Mouse (Mus musculus) right cerebral cortex, postnatal 36 days (tissue): ENCODE data around the gene Eef2kmt.
A peak's percentile ranks its signal among the peaks of the same experiment; 100 is the strongest.

Experiments
- DNase-seq, 2 experiments: peaks; one replicate each; pipeline ENCODE4 v3.0.0; 2022; ENCODE audit warnings: low spot score in 2 of 2, mixed read lengths in 1 of 2

The Eef2kmt gene

DNA sequence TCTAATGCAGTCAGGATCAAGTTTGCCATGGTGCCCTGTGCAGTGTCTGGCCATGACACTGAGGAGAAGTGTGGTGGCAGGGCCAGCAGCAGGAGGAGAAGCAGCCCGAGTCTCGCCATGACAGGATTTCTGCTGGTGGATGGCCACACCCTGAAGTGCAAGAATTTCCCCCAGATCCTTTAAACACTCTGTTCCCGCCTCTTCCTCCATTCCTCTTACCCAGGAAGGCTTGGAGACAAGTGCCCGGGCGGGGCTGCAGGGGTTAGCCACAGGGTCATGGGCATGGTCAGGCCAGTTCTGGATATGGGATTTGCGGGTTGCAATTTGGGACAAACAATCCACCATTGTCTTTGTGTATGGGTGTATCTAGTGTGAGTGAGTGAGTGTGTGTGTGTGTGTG lies 33.6 kb downstream of the Eef2kmt start, which contains the start of gene AU021092:
AU021092 (minus strand) TSS at position 160 of the 400 bp plus-strand sequence.
- DNase-seq = no peak

DNA sequence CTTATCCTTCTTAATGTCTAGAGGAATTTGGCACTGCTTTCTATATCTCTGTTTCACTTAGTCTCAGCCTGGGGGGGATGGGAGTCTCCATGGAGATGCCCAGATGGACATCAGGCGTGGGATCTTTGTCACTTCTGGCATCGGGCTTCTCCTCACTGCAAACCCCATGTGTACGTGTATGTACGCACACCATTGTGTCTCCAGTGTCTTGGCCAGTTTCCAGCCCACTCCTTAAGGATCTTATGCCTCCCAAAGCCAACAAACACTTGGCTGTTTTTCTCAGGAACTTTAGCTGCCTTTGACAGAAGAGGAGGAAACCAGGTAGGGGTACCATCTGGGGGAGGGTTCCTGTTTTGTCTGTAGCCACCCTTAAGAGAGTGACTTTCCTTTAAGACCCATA lies 34.4 kb downstream of the Eef2kmt start:
- DNase-seq = no peak

DNA sequence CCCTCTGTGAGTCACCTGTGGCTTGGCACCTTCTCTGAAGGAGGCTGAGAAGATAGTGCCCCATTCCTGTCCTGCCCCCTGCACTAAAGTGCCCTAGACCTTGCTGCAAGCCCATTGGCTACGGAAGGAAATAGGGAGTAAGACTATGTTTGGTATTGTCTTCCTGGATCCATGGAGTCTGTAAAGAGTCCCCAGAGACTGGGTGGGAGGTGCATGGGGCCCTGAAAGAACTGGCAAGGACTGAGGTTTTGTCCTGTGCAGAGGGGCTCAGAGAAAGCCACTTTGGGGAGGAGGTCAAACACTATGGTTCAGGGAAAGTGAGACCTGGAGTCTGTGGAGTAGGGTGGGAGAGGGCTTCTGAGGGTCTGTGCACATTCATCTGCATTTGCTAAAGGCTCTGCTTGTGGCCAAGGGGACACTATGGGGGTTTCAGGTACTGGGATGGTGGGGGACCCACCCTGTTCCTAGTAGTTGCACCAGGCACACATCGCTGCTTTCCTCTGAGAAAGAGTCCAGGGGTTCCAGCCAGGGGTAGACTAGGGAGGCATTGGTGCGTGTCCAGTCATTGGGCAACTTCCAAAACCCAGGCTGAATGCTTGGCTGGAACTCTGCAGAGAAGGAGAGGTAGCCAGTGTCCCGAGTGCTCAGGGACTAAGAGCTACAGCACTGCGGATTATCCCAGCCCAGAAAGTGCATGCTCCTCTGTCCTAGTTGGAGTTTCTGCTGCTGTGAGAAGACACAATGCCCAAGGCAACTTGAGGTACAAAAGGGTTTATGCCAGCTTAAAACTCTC lies 38.2 kb downstream of the Eef2kmt start:
- no peak for DNase-seq

DNA sequence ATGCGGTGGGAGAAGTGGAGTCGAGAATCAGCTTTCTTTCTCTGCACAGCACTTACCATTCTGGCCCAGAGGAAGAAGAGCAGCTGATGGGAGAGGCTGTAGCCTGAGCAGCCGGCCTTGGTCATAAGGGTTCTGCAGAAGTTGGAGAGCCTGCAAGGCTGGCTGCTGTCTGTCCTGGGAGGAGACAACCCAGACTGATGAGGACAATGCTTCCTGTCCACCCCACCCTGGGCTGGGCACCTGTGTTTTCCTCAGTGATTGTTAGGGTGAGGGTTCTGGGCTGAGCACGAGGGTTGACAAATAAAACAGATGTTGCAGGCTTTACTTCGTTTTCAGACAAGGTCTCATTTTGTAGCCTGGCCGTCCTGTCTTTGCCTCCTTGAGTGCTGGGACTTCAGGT lies 39.1 kb downstream of the Eef2kmt start:
- no peak for DNase-seq

DNA sequence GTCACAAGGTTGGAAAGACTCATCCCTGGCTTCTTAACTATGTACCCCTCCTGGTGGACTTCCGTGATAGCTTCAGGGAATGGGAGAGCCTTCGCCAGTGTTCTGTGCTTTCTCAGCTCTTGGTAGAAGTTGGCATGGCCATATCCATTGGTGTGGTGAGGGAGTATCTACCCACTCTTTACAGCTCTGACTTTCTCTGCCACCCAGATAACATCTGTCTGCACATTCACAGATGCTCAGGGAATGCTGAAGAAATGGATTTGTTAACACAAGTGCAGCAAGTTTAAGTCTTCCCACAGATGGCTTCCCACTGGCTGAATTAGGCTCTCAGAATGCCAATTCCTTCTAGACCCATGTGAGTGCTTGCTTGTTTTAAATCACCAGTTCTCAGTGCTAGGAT lies 41.7 kb downstream of the Eef2kmt start:
- no peak for DNase-seq

DNA sequence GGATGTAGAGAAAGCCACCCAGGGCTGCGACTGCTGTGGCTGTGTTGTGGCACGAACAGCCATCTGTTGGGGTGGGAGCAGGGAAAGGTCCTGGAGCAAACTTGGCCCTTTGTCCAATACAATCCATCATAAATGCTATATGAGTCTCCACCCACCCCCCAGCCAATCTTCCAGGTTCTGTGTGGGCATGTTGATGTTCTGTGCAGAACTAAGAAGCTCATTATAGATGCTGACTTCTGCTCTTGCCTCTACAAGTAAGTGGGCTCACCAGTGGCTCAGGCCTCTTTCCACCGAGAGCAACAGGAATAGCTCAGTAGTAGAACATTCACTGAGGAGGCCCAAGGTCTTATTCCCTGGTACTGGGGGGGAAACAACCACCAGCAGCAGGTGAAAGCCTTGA lies 43.6 kb downstream of the Eef2kmt start:
- no peak for DNase-seq

DNA sequence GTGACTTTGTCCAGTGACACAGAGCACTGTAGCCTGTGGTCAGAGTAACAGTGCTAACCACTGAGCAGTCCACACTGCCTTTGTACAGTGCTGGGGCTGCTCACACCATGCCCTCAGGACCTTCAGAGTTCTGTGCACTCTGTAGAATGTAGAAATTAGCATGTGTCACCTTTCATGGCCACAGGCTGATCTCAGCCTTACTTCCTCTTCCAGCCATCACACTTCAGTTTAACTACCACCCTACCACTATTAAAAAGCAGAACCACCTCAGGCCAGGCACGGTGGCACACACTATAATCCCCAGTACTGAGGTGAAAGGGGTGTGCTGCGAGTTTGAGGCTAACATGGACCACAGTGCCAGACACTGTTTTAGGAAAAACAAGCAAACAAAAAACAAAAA lies 45.4 kb downstream of the Eef2kmt start:
- no peak for DNase-seq

DNA sequence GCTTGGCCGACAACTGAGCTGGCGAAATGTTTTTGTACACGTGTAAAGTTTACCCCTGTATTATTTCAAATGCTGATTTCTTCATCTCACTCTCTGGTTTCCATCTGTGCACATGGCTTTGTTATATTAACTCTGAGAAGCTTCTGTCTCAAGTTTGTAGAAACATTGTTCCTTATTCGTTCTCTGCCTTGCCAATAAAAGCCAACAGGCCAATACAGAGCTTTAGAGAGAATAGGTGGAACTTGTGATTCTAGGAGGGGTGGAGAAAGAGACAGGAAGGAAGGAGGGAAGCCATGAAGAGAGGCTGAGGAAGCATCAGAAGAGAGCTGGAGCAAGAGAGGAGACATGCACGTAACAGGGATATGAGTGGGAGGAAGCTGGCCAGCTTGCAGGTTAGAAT lies 49.7 kb downstream of the Eef2kmt start:
- no peak for DNase-seq

DNA sequence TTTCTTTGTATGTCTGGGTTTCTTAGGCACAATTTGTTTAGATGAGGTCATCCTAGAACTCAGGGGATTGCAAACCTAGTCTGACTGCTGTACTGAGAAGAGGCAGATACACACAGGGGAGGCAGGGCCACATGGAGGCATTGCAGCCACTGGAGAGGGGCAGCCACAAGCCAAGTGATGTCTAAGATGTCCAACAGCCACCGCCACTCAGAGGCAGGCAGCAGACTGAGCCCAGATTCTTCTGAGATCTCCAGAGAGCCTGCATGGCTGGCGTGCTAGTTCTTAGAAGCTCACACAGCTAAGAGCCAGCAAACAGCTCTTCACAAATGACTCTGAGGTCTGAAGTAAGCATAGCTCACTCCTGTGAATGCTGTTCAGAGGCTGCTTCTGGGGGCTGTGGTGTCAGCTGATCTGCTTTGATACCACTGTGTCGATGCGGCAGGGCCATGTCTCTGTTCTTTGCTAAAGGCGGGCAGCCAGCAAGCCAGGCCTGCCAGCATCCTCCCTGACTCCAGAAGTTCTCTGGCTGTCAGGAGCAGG lies 50.3 kb downstream of the Eef2kmt start:
- no peak for DNase-seq

DNA sequence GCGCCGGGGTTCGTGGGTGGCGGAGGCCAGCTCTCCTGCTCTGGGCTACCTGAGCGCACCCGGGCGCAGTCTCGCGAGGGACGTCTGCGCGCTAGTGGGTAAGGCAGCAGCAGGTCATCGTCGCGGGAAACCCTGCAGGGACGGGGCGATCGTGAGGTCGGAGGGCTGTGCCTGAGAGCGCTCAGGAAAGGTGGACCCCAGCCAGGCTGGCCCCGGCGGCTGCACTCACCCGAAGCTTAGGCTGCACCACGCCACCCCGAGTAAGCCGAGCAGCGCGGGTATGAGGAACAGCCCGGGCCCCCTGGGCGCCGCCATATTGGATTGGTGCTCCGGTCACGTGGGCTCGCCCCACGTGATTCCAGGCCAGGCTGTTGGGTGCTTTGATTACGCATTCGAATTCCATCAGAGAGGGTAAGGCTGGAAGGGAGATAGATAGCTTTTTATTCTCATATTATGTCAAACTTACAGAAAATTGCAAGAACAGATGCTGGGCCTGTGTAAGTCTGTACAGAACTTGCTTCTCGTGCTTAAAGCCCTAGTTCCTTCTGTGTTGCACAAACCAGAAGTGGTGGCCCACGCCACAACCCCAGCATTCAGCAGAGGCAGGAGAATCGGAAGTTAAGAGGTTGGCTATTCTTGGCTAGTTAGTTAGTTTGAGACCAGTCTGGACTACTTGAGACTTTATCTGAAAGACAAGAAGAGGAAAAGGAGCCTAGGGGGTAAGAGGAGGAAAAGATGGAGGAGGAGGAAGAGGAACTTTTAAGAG lies 51.9 kb downstream of the Eef2kmt start, which contains the start of gene Nagpa:
Nagpa (minus strand) TSS at position 345 of the 766 bp plus-strand sequence.
- peak; percentile 68 to 75 for DNase-seq

DNA sequence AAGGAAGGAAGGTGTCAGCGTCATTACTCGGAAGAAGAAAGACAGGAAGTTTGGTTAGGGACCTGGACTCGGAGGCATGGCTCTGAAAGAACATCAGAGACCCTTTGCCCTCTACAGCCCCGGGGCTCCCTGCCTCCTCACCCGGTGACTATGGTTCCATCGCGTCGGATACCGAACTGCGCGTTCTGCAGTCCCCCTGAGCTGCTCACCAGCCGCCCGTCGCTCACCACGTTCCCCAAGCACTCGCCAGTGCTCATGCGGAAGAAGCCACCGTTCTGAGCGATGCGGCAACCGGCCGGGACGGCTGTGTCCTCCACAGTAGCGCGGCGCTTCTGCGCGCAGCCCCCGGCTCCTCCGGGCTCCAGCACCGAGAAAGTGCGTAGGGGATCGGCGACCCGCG lies 52.6 kb downstream of the Eef2kmt start:
- DNase-seq = no peak

DNA sequence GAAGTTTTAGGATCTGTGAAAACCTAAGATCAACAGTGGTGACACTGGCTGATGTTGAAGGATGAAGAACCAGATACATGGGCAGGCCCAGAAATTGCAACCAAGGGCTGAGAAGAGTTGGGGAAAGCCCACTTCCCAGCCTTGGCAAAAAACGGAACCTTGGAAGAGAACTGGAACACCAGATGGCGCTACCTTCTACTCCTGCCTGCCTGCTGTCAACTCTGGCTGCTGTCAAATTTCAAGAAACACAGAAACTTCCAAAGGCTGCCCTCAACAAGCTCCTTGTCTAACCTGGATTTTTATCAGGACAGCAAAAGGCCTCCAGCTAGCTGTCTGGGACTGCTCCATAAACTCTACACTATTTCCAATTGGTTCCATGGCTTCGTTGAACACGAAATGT lies 53.1 kb downstream of the Eef2kmt start:
- DNase-seq = no peak

DNA sequence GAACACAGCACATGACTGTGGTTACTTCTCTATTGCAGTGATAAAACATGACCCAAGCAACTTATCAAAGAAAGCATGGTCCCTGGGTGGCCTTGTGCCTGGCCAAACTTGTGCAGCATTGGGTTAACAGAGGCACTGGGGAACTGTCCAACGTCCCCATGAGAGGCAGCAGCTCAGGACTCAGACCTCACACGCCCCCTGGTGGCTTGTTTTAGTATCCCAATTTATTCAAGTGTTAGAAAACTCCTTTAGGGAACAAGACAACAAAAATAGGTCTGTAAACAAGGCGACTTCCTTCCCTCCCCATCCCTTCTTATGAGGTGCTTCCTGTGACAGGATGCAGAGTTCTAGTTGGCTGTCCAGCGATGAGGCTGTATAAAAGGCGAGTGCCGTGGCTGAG lies 60.7 kb downstream of the Eef2kmt start:
- DNase-seq = no peak
